Mouse (Mus musculus): ENCODE results near the gene Sigirr.

Sigirr gene

DNA sequence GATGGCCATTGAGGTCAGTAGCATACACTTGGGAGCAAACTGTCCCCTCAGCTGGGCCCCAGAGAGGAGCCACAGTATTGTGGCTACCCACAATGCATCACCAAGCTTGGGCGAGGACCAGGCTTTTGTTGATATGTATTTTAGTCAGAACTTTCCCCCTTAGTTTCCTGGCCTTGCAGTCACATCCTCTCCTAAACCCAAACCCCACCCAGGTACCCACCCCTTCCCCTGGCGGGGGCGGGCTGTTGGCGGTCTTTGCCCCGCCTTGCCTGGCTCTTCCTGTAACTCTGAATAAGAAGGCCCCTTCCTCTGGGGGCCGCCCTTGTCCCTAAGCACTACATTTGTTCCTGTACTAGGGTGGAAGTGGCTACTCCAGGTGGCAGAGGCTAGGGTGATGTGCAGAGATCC, 3.7 kb downstream of the Sigirr start:
- no peak for DNase-seq (ENCODE audit: low read depth, low spot score)

DNA sequence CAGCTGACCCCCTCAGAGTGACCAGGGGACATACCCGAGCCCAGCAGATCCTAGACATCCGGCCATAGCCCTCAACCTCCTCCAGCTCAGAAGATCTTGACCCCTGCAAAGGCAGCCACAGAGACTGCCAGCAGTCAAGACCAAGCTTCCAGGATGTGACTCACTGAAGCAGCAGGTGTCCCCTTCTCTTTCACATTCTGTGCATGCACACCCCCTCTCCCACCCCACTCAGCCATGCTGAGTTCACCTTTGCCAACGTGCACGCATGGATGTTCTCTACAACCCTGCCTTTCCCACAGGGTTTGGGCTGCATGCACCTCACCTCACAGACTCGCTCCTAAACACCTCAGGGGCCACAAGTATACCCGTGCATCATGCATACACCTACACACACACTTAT, 4.4 kb downstream of the Sigirr start:
- DNase-seq (ENCODE audit: low read depth, low spot score): no peak

DNA sequence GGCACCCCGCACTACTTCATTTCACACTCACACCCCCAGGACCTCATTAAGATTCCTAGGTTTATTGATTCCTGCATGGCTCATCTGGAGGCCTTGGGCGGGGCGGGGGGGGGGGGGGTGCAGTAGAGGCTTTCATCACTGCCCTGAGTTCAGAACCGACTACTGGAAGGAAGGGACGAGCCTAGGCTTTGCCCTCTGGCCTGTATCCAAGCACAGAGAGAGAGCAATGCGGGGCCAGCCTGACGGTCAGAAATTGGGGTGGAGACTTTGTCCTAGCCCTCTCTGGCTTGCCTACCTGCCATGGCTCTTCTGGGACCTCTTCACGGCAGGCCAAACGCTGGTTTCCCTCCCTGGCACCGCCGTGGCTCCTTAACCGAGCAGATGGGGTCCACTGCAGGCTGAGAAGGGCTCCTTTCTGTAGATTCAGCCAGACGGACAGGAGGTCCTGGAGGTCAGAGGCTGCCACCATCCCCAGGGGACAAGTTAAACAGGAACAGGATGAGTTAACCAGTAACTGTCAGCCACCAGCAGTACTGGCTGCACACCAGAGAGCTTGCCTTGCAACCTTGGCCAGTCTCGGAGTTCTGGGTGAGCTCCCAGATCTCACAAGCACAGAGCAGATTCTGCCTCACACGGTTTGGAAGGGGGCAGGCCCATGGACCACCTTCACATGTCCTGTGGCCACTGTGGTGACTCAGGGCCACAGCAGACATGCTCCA, 5.7 kb downstream of the Sigirr start:
- no peak for DNase-seq (ENCODE audit: low read depth, low spot score)

DNA sequence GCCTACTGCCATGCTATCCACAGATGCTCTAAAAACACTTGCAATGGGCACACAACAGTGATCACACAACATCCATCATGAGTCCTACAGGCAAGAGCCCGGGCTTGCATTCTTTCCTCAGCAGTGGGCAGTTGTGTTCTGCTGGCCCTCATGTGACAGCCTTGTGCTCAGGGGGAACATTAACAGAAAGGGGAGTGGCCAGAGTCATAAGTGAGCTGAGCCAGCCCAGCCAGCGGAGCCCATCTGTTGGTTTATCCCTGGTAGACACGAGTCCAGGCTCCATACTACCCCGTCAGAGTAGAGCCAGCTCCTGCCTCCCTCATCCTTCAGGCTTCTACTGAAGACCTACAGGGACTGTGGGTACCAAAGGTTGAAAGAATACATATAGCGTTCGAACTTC, 6.4 kb downstream of the Sigirr start:
- DNase-seq (ENCODE audit: low read depth, low spot score): no peak

DNA sequence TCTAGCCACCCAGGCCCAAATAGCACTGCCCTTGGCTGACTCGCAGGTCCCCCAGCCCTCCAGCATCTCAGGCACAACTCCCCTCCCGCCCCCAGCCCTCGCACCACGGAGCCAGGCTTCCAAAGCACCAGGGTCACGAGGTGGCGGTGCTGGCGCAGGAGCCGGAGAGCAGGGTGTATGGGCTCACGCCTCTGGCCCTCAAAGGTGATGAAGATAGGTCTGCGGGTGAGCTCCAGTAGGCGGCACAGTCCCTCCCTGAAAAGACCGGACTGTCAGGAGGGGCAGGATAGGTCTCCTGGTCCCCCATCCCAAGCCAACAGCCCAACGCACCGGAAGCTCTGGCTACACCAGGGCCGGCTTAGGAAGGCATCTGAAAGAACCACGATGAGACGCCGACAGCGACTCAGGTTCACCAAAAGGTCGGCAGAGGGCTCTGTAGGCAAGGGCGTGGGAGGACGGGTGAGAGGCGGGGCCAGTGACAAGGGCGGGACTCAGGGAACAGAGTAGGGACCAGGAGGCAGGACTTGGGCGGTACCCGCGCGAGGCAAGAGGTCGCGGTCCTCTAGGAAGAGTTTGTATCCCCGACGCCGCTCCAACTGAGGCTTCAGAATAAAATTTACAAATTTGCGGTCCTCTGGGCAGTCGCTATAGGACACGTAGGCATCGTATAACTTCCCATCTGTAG, 8.2 kb downstream of the Sigirr start:
- DNase-seq (ENCODE audit: low read depth, low spot score): peak; percentile 67

DNA sequence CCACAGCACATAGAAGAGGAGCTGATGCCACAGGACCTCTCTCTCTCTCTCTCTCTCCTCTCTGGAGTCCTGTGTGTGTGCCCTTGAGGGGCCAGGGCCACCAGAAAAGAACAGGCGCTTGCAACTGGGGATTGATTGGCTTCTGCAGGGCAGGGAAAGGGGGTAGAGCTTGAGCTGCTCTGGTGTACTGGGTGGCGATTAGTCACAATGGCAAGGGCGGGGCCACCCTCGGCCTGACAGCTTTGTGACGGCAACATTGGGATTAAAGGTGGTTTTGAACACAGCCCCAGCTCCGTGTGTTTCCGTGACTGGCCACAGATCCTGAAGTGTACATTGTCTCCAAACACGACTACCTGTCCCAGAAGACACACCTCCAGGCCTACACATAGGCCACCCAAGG, 10.1 kb downstream of the Sigirr start:
- no peak for DNase-seq (ENCODE audit: low read depth, low spot score)

DNA sequence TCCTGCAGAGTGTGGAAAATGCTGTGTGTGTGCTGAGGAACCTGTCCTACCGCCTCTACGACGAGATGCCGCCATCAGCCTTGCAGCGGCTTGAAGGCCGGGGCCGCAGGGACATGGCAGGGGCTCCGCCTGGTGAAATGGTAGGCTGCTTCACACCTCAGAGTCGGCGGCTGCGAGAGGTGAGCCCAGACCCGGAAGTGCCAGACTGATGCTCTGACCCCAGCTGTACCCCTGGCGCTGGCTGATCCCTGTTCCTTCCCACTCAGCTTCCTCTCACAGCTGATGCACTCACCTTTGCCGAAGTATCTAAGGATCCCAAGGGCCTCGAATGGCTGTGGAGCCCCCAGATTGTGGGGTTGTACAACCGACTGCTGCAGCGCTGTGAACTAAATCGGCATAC, 11.9 kb downstream of the Sigirr start:
- no peak for DNase-seq (ENCODE audit: low read depth, low spot score)

DNA sequence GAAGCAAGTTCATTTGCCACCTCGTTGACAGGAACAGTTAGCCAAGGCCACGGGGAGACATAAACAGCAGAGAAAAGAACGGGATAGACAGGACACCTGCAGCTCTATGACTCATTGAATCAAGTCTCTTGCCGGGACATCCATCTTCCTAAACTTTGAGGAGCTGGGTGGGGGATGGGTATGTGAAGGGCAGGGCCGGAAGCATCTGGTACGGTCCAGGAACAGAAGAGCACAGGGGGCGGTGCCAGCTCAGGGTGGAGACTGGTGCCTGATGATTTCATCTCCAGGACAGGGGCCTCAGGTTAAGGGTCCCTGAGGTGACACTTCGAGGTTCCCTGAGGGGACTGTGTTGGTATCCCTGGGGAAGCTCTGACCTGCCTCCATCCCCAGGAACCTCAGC, 12.5 kb downstream of the Sigirr start:
- no peak for DNase-seq (ENCODE audit: low read depth, low spot score)

DNA sequence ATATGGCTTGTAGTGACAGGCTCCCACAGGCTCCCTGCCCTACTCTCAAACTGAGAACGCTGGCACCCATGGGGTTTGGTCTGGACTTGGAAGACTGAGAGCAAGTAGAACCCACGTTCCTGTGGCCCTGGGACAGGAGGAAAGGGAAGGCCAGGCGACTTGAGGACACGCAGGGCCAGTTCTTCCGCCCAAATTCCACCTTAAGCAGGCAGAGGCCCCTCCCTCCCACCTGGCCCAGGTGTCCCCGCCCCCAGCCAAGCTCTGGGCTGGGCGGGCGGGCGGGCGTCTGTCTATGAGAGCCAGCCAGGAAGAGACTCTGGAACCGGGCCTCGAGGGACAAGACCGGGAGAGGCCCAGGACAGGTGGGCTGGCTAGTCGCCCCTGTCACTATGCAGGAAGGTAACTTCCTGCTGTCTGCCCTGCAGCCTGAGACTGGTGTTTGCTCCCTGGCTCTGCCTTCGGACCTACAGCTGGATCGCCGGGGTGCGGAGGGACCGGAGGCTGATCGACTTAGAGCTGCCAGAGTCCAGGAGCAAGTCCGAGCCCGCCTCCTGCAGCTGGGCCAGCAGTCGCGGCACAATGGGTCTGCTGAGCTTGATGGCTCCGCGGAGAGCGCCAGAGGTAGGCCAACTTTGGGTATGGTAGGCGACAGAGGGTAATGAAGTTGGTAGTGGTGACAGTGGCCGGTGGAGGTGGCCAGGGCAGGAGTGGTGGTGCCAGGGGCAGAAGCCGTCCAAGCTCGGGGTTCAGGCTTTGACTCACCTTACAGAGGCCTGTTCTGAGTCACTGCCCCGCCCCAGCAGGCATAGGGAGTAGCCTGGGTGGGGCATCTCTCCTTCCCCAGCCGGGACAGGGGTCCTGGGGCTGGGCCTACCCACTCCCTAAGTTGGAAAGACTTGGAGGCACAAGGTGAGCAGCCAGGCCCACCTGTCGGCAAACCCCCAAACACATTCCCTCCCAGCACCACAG, 20.6 kb downstream of the Sigirr start:
- DNase-seq (ENCODE audit: low read depth, low spot score): no peak

DNA sequence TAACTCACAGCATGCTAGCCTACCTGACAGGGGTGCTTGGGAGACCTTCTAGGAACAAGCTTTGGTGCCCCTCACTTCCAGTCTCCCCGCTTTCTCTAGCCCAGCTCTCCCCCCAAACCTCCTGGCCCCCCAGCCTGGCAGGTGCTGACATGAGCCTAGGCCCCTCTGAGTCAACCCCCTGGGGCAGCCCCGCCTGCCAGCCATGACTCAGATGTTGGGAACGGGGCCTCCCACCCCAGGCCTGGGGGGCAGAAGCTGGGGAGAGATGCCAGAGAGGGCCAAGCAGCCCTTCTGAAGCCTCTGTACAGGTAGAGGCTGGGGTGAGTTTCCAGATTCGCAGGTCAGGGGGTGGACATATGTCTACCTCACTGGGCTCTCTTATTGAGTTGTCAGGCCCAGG, 21.5 kb downstream of the Sigirr start:
- no peak for DNase-seq (ENCODE audit: low read depth, low spot score)

DNA sequence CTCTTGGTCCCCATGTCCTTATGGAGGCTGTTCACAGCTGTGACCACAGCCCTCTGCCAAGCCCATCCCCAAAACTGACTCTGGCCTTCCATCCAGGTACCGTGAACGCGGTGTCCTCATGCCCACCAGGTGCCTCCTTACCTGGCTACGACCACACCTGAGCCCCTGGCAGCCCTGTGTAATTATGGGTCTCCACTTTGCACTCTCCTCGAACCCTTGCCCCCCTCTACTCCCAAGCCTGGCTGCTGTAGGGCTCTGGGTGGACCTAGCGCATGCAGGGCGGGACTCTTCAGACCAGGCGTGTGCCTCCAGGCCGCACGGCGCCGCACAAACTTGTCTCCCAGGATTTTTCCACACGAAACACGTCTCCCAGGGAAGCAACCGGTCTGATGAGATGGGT, 22.5 kb downstream of the Sigirr start, which contains the start of gene Pkp3:
Gene Pkp3 (plus strand): TSS at position 378 of the 400 bp plus-strand sequence.
- no peak for DNase-seq (ENCODE audit: low read depth, low spot score)

DNA sequence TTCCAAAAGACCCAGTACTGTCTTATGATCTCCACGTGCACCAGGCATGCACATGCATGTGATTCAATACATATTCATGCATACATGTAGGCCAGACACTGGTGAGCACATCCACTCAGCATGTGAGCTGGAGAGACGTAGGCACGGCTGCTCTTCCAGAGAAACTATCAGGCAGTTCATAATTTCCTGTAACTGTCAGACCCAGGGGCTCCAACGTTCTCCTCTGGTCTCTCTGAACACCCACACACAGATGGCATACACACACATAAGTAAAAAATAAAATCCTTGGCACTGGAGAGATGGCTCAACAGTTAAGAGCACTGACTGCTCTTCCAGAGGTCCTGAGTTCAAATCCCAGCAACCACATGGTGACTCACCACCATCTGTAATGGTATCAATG, 26.6 kb downstream of the Sigirr start:
- DNase-seq (ENCODE audit: low read depth, low spot score): no peak

DNA sequence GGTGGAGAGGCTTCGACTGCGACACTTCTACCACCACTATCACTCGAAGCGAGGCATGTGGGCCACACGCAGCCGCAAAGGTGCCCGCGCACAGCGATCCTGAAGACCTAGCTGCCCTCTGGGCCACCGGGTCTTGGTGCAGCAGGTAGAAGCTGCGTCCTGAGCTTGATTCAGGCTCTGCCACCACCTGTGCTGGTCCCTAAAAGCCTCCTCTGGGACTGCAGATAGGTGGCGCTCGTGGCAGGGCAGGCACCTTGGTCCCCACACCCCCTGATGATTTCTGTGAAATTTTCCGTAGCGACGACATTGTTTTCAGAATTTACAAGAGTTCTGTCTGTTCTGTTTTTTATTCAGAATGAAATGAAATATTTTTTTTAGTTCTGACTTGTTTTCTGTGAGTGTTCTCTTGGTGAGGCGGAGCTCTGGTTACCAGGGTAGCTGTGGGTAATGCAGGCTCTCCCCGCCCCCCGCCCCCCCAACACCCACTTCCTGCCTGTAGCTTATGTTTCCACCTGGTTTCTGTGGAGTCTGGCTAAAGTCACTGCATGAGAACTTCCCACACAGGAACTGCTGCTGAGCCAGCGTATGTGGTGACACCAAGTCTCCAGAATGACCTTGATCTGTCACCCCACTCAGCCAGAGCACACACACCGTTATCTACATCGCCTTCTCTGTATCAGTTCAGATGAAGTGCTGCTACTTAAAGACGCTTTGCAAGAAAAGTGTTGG, 28.2 kb downstream of the Sigirr start:
- no peak for DNase-seq (ENCODE audit: low read depth, low spot score)

DNA sequence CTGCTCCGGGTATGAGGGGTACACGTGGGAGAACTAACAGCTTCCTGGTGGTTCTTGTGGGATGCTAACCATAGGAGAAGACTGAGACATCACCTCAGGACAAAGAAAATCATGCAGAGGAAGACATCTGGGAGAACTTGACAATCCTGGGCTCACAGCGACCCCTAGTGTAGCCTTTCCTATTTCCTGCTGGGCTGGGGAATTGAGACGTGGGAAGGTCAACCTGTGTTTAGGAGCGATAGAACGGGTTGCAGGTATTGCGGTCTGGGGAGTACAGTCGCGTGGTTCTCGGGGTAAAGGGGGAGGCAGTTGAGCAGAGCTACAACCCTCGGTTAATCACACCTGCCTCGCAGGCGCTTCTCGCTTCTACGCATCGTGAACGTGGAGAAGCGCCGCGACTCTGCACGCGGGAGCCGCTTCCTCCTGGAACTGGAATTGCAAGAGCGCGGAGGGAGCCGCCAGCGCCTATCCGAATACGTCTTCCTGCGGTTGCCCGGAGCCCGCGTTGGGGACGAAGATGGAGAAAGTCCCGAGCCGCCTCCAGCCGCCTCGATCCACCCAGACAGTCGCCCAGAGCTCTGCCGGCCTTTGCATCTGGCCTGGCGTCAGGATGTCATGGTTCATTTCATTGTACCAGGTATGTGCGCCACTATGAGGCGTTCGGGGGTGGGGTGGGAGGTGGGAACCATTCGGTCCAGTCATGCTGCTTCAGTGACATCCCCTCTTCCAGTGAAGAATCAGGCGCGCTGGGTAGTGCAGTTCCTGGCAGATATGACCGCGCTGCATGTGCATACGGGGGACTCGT, 30.1 kb downstream of the Sigirr start:
- DNase-seq (ENCODE audit: low read depth, low spot score): peak; percentile 66

DNA sequence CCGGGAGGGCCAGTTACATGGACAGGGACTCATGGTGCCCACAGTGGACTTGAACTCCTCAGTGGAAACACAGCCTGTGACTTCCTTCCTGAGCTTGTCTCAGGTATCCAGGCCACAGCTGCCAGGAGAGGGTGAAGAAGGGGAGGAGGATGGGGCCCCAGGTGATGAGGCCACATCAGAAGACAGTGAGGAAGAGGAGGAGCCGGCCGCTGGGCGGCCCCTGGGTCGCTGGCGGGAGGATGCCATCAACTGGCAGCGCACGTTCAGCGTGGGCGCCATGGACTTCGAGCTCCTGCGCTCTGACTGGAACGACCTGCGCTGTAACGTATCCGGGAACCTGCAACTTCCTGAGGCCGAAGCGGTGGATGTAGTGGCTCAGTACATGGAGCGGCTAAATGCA, 32.0 kb downstream of the Sigirr start:
- no peak for DNase-seq (ENCODE audit: low read depth, low spot score)

DNA sequence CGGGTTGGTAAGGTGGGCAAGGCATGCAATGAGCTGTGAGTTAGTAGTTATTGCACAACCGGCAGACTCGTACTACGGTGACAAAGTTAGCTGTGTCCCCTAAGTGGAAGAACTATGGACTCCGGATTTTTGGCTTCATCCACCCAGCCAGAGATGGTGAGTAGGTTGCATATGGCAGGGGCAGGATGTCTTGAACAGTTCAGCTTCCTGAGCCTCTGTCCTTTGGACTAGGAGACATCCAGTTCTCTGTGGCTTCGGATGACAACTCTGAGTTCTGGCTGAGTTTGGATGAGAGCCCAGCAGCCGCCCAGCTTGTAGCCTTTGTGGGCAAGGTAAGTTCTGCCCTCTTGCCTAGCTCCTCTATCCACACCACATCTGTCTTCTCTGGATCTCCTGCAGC, 35.8 kb downstream of the Sigirr start:
- no peak for DNase-seq (ENCODE audit: low read depth, low spot score)

DNA sequence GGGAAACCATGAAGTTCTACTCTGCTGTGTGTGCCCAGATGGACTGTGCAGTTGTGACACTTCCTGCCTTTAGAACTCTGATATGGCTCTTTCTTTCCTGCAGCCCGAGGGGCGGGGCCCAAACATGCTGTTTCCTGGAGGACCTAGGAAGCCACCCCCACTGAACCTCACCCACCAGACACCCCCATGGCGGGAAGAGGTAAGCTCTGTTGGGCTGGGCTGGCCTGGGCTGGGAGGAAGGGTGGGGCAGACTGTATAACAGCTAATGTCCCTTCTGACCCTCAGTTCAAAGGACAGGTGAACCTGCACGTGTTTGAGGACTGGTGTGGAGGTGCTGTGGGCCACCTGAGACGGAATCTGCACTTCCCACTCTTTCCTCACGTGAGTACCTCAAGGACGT, 36.2 kb downstream of the Sigirr start:
- DNase-seq (ENCODE audit: low read depth, low spot score): no peak

DNA sequence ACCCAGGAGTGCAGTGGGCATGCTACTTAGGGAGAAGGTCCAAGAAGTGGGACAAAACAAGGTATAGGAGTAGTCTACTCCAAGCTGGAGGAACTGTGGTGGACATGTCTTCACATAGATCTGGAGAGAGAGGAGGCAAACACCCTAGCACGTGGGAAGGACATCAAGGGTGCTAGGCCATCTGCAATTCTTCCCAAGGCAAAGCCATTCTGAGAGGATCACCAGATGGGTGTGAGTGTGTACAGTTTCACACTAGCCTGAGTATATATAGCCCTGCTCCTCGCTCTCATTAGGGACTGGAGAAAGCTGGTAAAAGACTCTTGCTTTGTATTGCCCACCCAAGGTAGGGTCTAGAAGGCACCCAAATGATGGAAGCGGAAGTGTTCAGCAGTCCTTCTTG, 37.0 kb downstream of the Sigirr start:
- DNase-seq (ENCODE audit: low read depth, low spot score): no peak

DNA sequence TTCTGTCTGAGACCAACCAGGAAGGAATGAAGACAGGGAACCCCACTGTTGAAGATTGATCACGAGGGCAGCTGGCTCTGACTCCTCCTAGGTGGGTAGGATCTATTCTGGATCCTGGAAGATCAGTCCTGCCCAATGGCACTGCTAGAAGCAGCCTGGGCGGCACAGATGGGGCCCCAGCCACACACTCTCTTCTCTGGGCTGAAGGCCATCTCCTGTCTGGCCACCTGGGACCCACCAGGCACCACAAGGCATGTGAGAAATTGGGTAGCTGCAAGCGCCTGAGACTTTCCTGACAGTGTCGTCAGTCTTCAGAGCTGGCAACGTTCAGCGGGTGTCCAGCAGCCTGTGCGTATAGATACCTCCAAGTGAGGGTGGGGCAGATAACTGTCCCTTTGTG, 37.8 kb downstream of the Sigirr start:
- DNase-seq (ENCODE audit: low read depth, low spot score): no peak

DNA sequence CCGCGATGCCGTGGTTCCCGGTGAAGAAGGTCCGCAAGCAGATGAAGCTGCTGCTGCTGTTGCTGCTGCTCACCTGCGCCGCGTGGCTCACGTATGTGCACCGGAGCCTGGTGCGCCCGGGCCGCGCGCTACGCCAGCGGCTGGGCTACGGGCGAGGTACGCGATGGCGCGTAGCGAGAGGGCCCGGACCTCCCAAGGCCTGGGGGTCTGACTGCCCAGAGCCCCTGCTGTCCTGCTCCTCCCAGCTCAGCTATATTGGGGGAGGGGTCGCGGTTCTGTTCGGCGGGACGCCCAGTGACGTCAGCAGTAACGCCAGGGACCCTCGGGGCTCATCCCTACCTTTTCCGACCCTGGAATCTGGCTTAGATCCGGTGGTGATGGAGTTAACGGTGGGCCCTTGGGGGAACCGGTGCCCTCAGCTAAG, 39.1 kb downstream of the Sigirr start:
- no peak for DNase-seq (ENCODE audit: low read depth, low spot score)

Data from retina, postnatal 7 days (tissue).